Mouse (Mus musculus) neural tube, embryonic 13.5 days (tissue): ENCODE measurements around the gene Ntm. TPM values are rescaled to one million over a fixed set of nuclear protein-coding genes. Genes with fewer than 3 reads are reported as not detected.
A peak's percentile ranks its signal among the peaks of the same experiment; 100 is the strongest.

Source experiments
- ATAC-seq: fragments of 200-750 bp; cut with Nextera tagmentation; 2 replicates; pipeline ENCODE4 v1.8.0; 2017; ENCODE audit warnings: low read depth, mild to moderate bottlenecking, moderate TSS enrichment, moderate library complexity
- H3K27ac ChIP-seq: fragments of 300-500 bp; sonication (generic); replicated peaks from 2 replicates; pipeline ENCODE4 v1.5.1; 2015; ENCODE audit warnings: moderate library complexity, mild to moderate bottlenecking, inconsistent platforms
- H3K27me3 ChIP-seq: fragments of 300-500 bp; sonication (generic); 2 replicates; pipeline ENCODE4 v1.6.1; 2015; ENCODE audit warnings: mild to moderate bottlenecking, inconsistent platforms
- H3K36me3 ChIP-seq: fragments of 300-500 bp; sonication (generic); 2 replicates; pipeline ENCODE4 v1.6.1; 2015; ENCODE audit warnings: mild to moderate bottlenecking, inconsistent platforms
- H3K4me1 ChIP-seq: fragments of 300-500 bp; sonication (generic); replicated peaks from 2 replicates; pipeline ENCODE4 v1.6.1; 2015; ENCODE audit warnings: inconsistent platforms
- H3K4me2 ChIP-seq: fragments of 300-500 bp; sonication (generic); 2 replicates; pipeline ENCODE4 v1.6.1; 2015; ENCODE audit warnings: inconsistent platforms, mild to moderate bottlenecking, moderate library complexity
- H3K4me3 ChIP-seq: fragments of 300-500 bp; sonication (generic); 2 replicates; pipeline ENCODE4 v1.5.1; 2015; ENCODE audit warnings: mild to moderate bottlenecking, inconsistent platforms
- H3K9ac ChIP-seq: fragments of 300-500 bp; sonication (generic); 2 replicates; pipeline ENCODE4 v1.6.1; 2015; ENCODE audit warnings: moderate library complexity, mild to moderate bottlenecking, inconsistent platforms
- H3K9me3 ChIP-seq: fragments of 300-500 bp; sonication (generic); 2 replicates; pipeline ENCODE4 v1.6.1; 2016; ENCODE audit warnings: inconsistent platforms
- WGBS: fragments of 180-500 bp; shearing (Covaris S2); methylation state at CpG from one replicate; pipeline ENCODE4 v1.1.7; 2015; 5-methylcytosine and 5-hydroxymethylcytosine counted together
- polyA plus RNA-seq: library from polyadenylated mRNA; unstranded; fragments of >200 nt; fragmentation: Nextera tagmentation; extraction: Ambion mirVana; gene quantifications from 2 replicates; pipeline ENCODE4 v1.2.1, GENCODE M21; 2015

Gene Ntm
- polyA plus RNA-seq, 1 experiment from 2014 or later = 150 TPM

- Histone ChIP-seq H3K27ac (no peak overlapping the region), H3K36me3 (no peaks in the 10 kb centered on the region), H3K9ac (no peak overlapping the region), H3K4me3 (no peak overlapping the region), H3K9me3 (no peaks in the 10 kb centered on the region), H3K4me1 (peaks cover 4% of the 10 kb centered on the region; the same call in 1 of the 2 replicates), H3K4me2 (no peak overlapping the region), H3K27me3 (no peaks in the 10 kb centered on the region)
- ATAC-seq = no peak
- WGBS = 66% methylated on average over 8 of the region's 8 CpGs
Measured at GRCm38 (mm10) chr9:29673911-29674310, 289.0 kb downstream of the Ntm start.

DNA sequence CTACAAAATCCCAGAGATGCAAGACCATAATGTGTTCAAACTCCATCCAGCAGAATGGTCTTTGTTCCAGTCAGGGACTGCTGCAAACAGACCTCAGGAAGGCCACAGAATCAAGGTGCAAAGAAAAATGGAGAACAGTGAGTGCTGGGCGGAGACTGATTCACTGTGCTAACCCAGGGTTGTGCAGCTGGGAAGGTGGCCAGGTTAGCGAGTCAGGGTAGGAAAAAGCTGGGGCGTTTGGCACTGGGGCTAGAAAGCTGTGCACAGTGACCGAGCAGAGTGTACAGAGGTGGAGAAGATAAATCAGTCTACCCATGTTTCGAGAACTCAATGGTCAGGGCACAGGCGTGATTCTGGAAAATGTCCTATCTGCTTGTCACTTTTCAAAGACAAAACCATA, 291.1 kb downstream of the Ntm start:
- H3K36me3 ChIP-seq = no peaks in the 10 kb centered on the region
- 85% methylated on average over 6 of the region's 6 CpGs for WGBS
- no peak overlapping the region for H3K9ac ChIP-seq
- no peaks in the 10 kb centered on the region for H3K9me3 ChIP-seq
- no peak for ATAC-seq
- H3K4me3 ChIP-seq = no peak overlapping the region
- H3K4me1 ChIP-seq = peaks cover 4% of the 10 kb centered on the region; the same call in 1 of the 2 replicates
- no peak overlapping the region for H3K27ac ChIP-seq
- no peaks in the 10 kb centered on the region for H3K27me3 ChIP-seq
- H3K4me2 ChIP-seq = no peak overlapping the region

- ATAC-seq = no peak
- 63% methylated on average over 7 of the region's 7 CpGs for WGBS
- no peak overlapping the region for H3K4me3 ChIP-seq
- no peak overlapping the region for H3K9ac ChIP-seq
- no peak overlapping the region for H3K27ac ChIP-seq
- no peaks in the 10 kb centered on the region for H3K9me3 ChIP-seq
- H3K4me1 ChIP-seq = peaks cover 37% of the 10 kb centered on the region
- no peaks in the 10 kb centered on the region for H3K36me3 ChIP-seq
- H3K4me2 ChIP-seq = no peak overlapping the region
- H3K27me3 ChIP-seq = peaks cover 5% of the 10 kb centered on the region; the same call in 1 of the 2 replicates
Measured at GRCm38 (mm10) chr9:29663286-29663685, 299.7 kb downstream of the Ntm start.

GRCm38 (mm10) chr9:29661468-29662145, 301.3 kb downstream of the Ntm start:
- Histone ChIP-seq H3K36me3 (no peaks in the 10 kb centered on the region), H3K9ac (no peak overlapping the region), H3K9me3 (no peaks in the 10 kb centered on the region), H3K27me3 (peaks cover 5% of the 10 kb centered on the region; the same call in 1 of the 2 replicates), H3K4me3 (no peak overlapping the region), H3K4me1 (peaks cover 46% of the 10 kb centered on the region), H3K27ac (peak overlapping the region; percentile 70), H3K4me2 (no peak overlapping the region)
- 15% methylated on average over 3 of the region's 3 CpGs for WGBS
- peak; percentile 58 for ATAC-seq

DNA sequence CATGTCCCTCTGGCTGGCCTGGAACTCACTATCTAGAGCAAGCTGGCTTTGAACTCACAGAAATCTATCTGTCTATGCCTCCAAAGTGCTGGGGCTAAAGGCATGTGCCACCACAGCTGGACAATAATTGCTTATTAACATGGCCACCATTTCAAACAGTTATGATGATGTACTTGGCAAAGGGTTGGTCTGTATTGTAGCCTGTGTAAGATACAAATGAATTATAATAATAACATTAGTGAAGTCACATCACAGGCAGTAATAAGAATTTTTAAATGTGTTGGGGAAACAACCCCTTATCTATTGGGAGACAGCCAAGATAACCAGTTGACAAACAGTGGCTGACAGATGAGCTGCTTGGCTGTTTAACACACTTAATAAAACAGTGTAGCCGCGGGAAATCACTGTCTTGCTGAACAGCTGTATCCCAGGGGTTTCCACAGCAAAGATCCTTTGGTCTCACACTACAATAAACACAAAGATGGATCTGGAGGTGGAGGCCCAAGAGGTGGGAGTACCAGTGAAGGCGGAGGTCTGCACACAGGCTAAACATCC, 302.8 kb downstream of the Ntm start:
- WGBS = 52% methylated on average over 3 of the region's 3 CpGs
- no peak for ATAC-seq
- no peak overlapping the region for H3K27ac ChIP-seq

DNA sequence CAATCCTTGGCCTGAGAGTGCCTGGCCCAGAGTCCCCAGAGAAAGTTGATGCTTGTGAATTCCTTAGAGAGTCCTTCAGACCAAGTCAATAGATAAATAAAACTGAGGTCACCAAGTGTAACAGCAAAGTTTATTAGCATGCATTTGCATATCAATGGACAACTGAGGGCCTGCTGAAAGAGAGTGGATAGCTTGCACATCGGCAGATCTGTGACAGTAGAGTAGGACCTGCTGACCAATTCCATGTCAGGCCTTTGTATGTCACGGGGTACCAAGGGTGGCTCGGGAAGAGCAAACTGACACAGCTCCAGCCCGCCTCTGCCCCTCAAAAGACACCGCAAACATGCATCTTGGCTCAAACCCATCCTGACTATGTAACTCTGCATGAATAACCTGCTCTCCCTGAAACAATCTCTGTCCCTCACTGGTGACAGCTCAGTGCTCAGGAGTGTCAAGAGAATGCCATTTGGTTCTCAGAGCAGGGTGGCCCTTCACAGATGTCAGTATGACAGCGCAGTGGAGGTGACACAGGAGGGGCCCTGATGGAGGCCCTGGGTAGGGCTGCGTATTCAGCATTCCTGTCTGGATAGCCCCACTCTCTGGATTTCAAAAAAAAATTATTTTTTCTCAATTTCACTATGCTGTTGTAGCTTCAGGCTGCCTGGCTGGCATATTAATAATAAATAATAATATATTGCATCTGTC, 305.0 kb downstream of the Ntm start:
- no peak for ATAC-seq
- H3K4me2 ChIP-seq = no peak overlapping the region
- 45% methylated on average over 7 of the region's 7 CpGs for WGBS
- no peak overlapping the region for H3K9ac ChIP-seq
- no peaks in the 10 kb centered on the region for H3K36me3 ChIP-seq
- H3K4me3 ChIP-seq = no peak overlapping the region
- no peaks in the 10 kb centered on the region for H3K9me3 ChIP-seq
- no peak overlapping the region for H3K27ac ChIP-seq
- H3K4me1 ChIP-seq = peaks cover 54% of the 10 kb centered on the region
- H3K27me3 ChIP-seq = peaks cover 5% of the 10 kb centered on the region

More for the DNA sequence above, 302.8 kb downstream of the Ntm start:
- Histone ChIP-seq H3K27me3 (peaks cover 5% of the 10 kb centered on the region; the same call in 1 of the 2 replicates), H3K36me3 (no peaks in the 10 kb centered on the region), H3K4me2 (no peak overlapping the region), H3K4me3 (no peak overlapping the region), H3K9ac (no peak overlapping the region), H3K9me3 (no peaks in the 10 kb centered on the region), H3K4me1 (peaks cover 52% of the 10 kb centered on the region)

DNA sequence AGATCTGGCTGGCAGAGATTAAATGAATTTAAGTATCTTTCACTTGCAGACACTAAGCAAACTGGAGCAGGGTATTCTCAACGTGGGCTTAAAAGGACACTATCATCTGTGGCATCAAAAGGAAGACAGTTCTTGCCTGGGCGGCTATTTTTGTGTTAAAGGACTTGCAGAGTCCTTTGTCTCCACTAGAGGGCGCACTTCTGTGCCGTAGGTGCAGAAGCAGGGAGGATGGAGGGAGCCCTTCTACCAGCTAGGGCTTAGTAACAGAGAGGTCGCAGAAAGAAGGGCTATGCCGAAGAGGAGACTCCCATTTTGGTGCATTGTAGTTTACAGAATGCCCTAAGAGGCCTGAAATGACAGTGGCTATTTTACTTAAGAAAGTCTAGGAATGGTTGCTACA, 308.1 kb downstream of the Ntm start:
- Histone ChIP-seq H3K9me3 (no peaks in the 10 kb centered on the region), H3K4me2 (no peak overlapping the region), H3K9ac (no peak overlapping the region), H3K36me3 (no peaks in the 10 kb centered on the region), H3K4me1 (peaks cover 48% of the 10 kb centered on the region), H3K4me3 (no peak overlapping the region), H3K27ac (0 out of 2 replicates have a peak overlapping the region, but pooled peaks have one; percentile 34), H3K27me3 (peaks cover 11% of the 10 kb centered on the region)
- 13% methylated on average over 6 of the region's 6 CpGs for WGBS
- no peak for ATAC-seq

GRCm38 (mm10) chr9:29653678-29654235, 309.2 kb downstream of the Ntm start:
- no peaks in the 10 kb centered on the region for H3K9me3 ChIP-seq
- WGBS = 66% methylated on average over 14 of the region's 14 CpGs
- peaks cover 45% of the 10 kb centered on the region for H3K4me1 ChIP-seq
- H3K4me2 ChIP-seq = no peak overlapping the region
- H3K27ac ChIP-seq = no peak overlapping the region
- no peak overlapping the region for H3K9ac ChIP-seq
- peaks cover 9% of the 10 kb centered on the region for H3K27me3 ChIP-seq
- no peak for ATAC-seq
- H3K4me3 ChIP-seq = no peak overlapping the region
- H3K36me3 ChIP-seq = no peaks in the 10 kb centered on the region

- no peaks in the 10 kb centered on the region for H3K36me3 ChIP-seq
- H3K27me3 ChIP-seq = peaks cover 5% of the 10 kb centered on the region; the same call in 1 of the 2 replicates
- no peak overlapping the region for H3K27ac ChIP-seq
- H3K9me3 ChIP-seq = no peaks in the 10 kb centered on the region
- no peak overlapping the region for H3K4me2 ChIP-seq
- ATAC-seq = no peak
- H3K4me3 ChIP-seq = no peak overlapping the region
- no peak overlapping the region for H3K9ac ChIP-seq
- 80% methylated on average over 7 of the region's 7 CpGs for WGBS
- H3K4me1 ChIP-seq = peaks cover 38% of the 10 kb centered on the region
Measured at GRCm38 (mm10) chr9:29652854-29653253, 310.1 kb downstream of the Ntm start.

DNA sequence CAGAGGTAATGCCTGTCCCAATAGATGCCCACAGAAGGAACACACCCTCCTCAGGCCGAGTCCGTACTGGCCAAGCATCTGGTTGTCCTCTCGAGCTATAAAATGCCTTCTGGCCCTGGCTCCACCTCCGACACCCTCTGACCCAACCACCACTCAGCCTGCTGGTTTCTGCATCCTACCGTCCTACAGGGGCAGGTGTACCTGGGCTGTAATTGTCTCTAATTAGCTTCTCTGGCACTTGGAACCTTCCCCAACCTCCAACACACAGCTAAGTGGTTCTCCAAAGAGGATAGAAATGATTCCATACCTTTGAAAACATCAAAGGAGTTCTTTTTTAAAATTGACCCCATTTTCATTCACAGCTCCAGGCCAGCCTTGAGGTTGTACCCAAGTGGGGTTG, 311.1 kb downstream of the Ntm start:
- Histone ChIP-seq H3K9me3 (no peaks in the 10 kb centered on the region), H3K4me3 (no peak overlapping the region), H3K27ac (no peak overlapping the region), H3K36me3 (no peaks in the 10 kb centered on the region), H3K9ac (no peak overlapping the region), H3K4me2 (no peak overlapping the region), H3K27me3 (peaks cover 5% of the 10 kb centered on the region; the same call in 1 of the 2 replicates), H3K4me1 (peaks cover 32% of the 10 kb centered on the region)
- 38% methylated on average over 5 of the region's 5 CpGs for WGBS
- no peak for ATAC-seq

- ATAC-seq = 0 out of 2 replicates have a peak, but pooled peaks have one; percentile 2
- WGBS = 17% methylated on average over 4 of the region's 4 CpGs
- H3K36me3 ChIP-seq = no peaks in the 10 kb centered on the region
- peaks cover 37% of the 10 kb centered on the region for H3K4me1 ChIP-seq
- no peak overlapping the region for H3K9ac ChIP-seq
- H3K9me3 ChIP-seq = no peaks in the 10 kb centered on the region
- H3K27ac ChIP-seq = no peak overlapping the region
- no peak overlapping the region for H3K4me2 ChIP-seq
- no peak overlapping the region for H3K4me3 ChIP-seq
- H3K27me3 ChIP-seq = peaks cover 5% of the 10 kb centered on the region; the same call in 1 of the 2 replicates
Measured at GRCm38 (mm10) chr9:29651226-29651625, 311.7 kb downstream of the Ntm start.

DNA sequence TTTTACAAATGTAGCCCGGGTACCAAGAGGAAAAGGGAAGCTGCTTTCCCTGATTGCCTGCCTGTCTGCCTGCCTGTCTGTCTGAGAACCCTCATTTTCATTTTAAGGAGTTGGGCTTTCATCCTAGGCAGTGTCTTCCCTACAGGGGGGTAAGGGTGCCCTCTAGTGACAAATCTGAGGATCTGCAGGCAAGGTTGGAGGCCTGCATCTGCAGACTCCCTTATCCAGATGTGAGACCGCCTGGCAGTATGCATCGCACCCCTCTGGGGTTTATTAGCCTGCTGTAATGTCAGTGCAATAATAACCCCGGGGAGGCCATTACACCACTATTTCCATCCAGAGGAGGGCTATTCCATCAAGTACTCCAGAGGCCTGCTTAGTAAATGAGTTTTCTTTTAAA, 312.3 kb downstream of the Ntm start:
- no peak overlapping the region for H3K4me3 ChIP-seq
- no peak overlapping the region for H3K27ac ChIP-seq
- H3K9me3 ChIP-seq = no peaks in the 10 kb centered on the region
- 7% methylated on average over 4 of the region's 4 CpGs for WGBS
- H3K27me3 ChIP-seq = peaks cover 5% of the 10 kb centered on the region; the same call in 1 of the 2 replicates
- peaks cover 39% of the 10 kb centered on the region for H3K4me1 ChIP-seq
- peak; percentile 56 for ATAC-seq
- no peak overlapping the region for H3K4me2 ChIP-seq
- no peaks in the 10 kb centered on the region for H3K36me3 ChIP-seq
- H3K9ac ChIP-seq = no peak overlapping the region
